Mouse (Mus musculus) brain, embryonic 18.5 days (tissue): ENCODE data around the gene Erp29.
"Not testable (repeated sequence)": the region's sequence is repeated elsewhere in the genome, so short reads cannot be mapped to it uniquely, and the experiment has no call there.

Experiments used
- DNase-seq: peaks from one replicate; pipeline ENCODE4 v3.0.0-alpha.2; 2012; ENCODE audit warnings: low read depth, low spot score

Erp29 gene

DNA sequence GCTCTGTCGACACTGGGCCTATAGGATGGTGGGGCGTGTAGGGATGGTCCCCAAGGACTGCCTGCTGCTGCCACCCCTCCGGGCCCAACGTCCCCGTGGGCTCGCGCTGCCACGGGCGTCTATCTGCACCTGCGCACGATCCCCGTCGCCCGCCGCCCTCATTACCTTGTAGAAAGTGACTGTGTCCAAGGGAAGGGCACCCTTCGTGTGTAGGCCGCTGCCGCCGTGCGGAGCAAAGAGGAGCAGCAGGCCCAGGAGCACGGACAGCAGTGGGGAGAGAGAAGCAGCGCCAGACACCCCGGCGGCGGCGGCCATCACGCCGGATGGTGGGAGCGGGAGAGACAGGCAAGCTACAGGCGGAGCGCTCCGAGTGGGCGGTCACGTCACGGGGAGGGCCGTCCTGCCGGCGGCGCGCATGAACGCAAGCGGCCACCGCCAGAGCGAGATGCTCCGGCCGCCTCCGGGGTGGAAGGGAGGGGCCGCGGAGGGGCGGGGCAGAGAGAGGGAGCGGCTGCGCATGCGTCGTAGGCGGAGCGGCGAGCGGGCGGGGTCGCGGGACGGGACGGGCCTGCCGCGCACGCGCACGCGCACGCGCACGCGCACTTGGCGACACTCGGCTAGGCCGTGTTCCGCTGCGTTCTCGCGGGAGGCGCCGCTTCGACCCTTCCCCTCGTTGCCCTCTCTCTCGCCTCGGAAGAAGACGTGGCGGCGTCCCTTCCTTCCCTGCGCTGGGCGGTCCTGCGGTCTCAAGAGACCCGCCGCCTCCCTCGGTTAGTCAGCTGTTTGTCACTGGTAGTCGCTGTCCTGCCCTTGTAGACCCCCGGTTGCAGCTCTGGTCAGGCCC, at the start of gene Erp29:
Erp29 (minus strand) TSS at position 481 of the 844 bp plus-strand sequence.
- DNase-seq, result peak; percentile 93

DNA sequence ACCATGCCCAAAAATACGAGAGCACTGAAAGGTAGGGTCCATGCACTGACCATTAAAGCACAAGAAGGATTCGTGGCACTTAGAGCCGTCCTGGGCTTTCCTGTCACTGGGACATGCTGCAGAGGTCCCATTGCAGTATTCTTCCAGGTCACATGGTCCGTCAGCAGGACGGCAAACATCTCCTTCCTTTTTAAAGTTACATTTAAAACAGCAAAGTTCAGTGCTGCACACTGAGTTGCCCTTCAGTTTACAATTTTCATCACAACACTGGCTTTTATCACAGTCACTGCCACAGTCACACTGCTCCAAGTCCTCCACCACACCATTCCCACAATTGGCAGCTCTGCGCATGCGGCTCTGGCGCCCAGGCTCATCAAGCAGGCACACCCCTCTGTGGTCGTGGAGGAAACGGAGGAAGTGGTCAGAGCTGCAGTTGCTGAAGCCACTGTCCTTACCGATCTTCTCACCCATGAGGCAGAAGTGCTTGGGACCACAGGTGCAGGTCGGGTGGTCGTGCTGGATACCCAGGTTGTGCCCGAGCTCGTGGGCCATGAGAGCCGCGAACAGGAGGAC, 49.2 kb upstream of the Erp29 start:
- DNase-seq, result not testable (repeated sequence)

DNA sequence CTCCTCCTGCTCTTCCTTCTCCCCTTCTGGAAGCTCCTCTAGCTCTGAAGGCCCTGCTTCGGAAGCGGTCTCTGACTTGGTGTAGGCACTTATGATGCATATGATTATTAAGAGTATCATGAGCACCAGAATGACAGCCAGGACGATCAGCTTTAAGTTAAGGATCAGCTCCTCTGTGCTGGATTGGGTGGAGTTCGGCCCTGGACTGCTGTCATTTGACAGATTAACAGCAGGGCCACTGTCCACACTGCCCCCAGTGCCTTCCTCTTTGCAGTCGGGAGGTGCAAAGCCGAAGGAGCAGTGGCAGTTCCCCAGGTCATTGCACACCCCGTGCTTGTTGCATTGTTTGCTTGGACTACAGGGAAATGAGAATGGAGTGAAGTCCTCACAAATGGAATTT, 48.4 kb upstream of the Erp29 start:
- DNase-seq, result no peak

DNA sequence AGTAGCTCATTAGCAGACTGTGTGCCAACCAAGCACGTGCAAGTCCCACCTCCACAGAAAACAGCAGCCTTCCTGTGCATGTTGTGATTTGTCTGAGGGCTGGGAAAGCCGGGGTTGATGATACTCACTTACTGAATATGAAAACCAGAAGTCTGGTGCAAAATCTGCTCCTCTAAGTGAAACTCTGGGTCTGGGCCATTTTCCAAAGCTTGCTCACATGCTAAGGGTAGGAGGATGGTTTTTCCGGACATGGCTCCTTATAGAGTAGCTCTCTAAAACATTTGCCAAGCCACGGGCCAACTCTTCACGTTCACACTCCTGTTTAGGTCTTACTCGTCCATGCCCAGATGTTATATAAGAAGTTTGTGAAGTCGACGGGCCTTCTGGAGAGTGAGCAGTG, 41.0 kb upstream of the Erp29 start:
- DNase-seq, result no peak

DNA sequence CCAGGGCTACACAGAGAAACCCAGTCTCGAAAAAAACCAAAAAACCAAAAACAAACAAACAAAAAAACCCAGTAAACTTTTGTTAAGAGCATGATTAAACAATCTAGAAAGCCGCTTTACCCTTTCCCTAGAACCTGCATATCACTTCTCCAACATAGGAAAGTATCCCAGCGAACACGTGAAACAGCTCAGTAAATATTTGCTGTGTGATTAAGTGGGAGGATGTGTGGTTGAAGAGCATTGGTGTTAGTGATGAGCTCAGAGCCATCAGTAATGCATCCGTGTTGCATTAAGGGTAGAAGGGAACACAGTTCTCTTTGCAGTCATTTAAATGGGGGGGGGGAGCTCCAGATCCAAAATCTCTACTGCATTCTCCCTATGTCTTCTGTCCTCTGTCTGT, 32.5 kb upstream of the Erp29 start:
- DNase-seq, result no peak

DNA sequence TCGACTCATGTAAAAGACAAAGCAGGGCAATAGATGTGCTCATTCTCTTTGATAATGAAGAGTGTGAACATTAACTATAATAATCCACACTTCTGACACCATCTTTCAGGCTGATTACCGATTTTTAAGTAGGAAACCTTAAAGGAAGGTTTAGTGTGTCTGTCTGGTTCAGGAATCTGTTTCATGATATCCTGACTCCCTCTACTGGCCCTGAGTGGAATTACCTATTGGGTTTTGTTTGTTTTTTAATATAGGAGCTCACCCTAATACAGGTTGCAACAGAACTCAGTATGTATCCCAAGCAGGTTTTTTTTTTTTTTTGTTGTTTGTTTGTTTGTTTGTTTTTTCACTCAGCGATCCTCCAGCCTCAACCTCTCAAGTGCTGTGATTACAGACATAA, 25.4 kb upstream of the Erp29 start:
- DNase-seq, result peak; percentile 55

DNA sequence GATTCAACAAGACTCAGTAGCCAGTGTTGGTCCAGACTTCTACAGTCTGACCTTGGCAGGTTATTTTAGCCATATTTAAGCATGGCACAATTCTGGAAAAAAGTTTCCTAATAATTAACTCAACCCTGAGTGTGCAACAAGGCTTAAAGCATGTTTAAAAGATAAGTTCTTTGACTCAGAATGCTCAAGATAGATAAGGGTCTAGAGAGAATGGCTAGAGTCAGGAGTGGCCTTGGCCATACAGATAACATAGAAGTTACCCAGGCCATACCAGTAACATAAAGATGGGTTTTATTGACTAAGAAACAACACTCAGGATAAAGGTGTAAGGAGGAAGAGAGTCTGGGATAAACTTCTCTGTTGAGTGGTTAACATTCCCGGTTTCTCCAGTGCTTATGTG, 23.7 kb upstream of the Erp29 start:
- DNase-seq, result no peak

DNA sequence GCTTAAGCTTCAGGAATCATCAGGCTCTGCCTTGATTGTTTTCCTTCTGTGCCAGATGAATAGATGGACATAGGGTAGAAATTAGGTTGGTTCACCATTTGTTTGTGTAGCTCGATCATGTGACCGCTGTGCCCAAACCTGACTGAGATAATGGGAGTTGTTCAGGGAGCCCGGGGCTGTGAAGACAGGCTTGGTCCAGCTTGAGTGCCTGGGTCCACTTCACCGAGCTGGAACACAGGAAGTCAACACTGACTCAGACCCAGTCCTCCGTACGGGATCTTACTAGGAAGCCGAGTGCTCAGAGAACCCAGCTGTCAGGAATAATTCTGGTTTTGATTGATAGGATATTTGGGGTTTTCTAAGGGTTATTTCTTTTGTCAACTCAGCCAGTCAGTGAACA, 22.3 kb upstream of the Erp29 start:
- DNase-seq, result no peak

DNA sequence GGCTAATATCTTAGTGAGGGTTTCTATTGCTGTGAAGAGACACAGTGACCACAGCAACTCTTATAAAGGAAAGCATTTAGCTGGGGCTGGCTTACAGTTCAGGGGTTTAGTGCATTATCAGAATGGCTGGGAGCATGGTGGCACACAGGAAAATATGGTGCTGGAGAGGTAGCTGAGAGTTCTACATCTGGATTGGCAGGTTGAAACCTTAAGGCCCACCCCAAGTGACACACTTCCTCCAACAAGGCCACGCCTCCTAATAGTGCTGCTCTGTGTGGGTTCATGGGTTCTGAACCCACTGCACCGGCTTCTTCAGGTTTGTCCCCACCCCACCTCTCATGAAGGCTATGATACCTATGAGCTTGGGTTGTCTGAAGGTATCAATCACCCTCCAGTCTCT, 20.1 kb upstream of the Erp29 start:
- no peak for DNase-seq

DNA sequence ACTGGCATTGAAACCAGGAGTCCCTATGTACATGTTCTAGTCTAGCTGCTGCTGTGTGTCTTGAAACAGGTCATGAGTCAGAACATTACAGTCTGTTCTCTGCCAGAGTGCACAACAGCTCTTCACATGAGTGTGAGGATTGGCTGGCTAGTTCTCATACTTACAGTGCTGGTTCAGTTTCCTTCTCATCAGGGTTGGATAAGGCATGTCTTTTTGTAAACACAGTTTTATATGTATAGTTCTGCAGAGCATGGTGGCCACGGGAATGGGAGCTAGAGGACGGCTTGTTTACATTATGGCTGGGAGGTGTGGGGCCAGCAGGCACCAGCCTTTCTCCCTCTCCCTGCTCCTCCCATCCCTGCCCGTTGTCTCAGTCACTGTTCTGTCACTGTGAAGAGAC, 17.3 kb upstream of the Erp29 start:
- DNase-seq, result no peak

DNA sequence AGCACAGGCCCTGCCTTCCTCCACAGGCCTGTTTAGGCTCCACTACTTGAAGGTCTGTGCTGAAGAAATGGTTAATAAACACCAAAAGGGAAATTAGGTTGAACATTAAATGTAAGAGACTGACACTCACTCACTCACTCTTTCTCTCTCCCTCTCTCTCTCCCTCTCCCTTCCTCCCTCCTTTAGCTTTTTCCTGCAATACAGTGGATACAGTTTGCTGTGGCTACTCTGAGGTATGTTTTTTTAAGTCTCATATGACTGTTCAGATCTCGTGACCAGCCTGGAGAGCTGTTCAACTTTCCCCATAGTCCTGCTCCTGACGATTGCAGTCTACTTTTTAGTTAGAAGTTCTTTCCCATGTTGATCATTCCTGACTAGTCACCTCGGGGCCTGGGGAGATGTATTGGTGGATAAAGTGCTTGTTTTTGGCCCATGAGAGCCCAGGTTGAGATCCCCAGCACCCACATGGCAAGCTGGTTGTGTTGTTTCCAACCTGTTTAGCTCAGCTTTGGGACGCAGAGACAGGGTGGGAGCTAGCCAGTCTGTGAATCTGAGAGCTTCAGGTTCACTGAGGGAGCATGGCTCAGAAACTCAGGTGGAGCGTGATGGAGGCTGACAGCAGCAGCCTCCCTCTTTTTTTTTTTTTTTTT, 11.4 kb upstream of the Erp29 start:
- DNase-seq, result no peak

DNA sequence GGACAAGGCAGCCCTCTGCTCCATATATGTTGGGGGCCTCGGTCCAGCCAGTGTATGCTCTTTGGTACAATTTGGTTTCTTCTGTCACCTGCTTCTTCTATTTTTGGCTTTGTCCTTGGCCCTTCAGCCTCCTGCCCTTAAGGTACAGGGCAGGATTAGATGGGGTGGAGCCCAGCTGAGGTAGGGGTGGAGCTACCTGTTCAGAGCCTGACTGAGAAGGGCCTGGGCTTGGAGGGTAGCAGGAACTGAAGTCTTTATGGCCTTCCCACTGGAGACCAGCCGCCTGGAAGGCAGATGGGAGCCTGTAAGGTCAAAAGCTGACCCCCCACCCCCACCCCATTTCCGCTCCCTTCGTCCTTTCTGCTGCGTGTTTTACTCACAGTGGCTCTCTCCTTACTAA, 10.7 kb upstream of the Erp29 start:
- no peak for DNase-seq

DNA sequence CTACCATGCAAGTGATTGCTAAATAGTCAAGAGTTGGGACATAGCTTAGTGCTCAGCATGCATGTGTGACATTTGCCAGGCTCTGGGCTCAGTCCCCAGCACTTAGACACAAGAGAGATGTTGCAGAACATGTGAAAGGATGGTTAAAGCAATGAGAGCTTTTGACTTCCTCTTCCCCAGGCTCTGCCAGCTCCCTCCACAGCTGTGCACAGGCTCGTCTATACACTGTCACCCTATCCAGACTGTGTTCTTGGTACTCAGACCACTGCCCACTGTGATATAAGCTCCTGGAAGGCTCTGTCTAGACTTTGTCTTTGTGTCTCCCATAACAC, 9.8 kb upstream of the Erp29 start:
- no peak for DNase-seq

DNA sequence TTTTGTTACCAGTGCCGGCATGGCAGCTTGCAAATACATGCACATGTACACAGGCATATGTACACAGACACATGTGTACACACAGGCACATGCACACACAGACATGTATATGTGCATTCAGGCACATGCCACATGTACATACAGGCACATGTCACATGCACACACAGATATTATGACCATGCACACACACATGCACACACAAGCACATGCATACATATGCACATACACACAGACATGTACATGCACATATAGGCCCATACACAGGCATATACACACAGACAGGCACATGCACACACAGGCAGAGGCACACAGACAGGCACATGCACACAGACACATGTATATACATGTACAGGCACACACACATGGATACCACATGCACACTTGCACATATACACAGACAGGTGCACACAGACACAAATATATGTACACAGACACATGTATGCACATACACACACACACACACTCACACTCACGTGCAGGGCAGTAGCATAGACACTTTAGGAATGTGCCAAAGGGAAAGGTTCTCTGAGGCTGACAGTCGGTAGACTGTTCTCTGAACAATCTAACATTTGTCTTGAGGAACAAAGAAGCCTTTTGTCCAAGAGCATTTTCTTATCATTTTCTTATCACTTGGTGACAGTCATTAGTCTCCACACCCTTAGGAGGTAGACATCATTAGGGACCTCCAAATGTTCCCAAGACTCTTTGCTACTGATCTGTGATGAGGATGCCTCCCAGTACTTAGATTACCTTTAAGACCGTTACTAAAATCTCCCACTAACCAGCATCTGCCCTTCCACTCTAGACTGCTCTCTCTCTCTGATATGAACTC, 9.2 kb upstream of the Erp29 start:
- no peak for DNase-seq

DNA sequence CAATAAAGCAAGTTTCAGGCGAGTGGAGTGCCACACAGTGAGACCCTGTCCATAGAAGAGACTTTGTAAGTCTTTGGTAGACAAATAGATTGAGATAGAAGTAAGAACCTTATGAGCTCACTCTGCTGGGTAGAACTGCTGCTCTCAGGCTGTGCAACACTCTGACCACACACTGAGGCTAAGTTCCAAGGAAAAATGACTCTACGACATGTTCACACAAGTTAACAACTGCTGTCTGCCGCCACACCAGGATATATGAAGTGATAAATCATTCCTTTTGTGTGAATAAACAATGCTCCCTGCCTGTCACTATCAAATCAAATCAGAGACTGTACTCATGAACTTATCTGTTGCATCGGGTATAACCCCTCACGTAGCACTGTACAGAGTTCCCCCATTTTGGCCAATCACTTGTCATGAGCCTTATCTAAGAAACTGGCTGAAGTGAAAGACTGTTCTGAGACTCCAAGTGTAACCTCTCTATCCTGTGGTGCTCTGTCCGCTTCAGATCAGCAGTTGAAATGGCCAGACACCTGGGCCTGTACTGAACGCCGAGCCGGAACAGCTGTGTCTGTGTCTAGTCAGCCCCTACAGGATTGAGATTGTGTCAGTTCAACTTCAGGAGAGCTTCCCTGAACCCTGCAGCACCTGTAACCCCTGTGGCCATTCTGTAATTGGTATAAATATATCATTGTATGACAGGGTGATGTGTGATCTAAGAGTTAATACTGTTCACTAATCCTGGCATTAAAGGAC, 3.4 kb upstream of the Erp29 start:
- no peak for DNase-seq

DNA sequence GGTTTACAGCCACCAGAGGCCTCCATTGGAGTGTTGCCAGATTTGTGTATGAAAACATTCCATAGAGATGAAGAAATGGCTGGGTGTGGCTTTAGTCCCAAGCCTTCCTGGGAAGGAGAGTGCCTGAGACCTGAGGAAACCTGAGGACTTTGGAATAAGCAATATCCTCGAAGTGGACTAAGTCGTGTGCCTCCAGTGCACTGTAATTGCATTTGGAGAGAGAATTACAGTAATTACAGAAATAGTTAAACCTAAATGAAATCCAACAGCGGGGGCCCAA, 2.1 kb upstream of the Erp29 start:
- no peak for DNase-seq

DNA sequence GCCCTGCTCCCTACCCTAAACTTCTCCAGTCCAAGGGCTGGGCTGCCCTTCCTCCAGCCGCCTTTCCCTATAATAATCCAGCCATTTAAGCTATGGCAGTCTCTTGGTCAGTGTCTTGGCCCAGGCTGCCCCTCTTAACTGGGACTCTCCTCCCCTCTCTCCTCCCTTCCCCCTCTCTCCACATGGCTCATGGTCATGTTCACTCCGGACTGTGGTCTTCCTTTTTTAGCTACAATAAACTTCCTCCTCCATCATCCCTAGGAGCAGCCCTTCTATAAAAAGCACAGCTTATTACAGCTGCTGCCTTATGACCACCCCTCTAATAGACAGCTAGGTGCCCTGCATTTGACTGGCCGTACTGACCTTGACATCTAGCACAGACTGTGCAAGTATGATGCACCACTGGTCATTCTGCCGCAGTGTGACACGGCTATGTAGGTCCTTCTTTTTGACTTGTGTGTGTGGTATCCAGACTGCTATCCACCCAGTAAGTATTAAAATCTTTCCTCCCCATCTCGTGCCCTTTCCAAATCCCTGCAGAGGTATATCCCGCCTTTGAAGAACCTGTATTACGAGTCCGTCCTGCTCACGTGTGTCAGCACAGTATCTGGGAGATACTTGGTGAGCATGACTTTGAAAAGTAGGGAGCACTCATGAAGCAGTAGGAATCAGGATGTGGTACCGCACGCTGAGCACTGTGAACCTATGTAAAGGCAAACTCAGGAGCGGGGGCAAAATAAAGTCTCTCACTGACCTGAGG, 1.6 kb upstream of the Erp29 start:
- DNase-seq, result no peak

DNA sequence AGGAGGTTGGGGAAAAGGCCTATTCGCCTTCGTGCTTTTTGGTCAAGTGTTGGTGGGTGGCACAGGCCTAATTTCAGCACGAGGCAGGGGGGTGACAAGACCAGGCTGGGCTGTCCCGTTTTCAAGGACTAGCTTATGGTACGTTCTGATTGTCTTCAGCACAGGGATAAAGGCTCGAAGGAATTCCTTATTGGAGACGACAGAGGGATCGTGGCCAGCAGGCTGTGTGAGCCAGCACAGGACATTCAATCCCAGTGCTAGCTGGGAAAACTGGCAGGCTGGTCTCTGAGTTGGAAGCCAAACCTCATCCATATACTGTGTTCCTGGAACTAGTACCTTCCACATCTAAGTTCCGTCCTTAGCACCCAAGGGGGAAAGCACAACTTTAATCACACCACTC, 600 bp upstream of the Erp29 start:
- DNase-seq, result no peak

DNA sequence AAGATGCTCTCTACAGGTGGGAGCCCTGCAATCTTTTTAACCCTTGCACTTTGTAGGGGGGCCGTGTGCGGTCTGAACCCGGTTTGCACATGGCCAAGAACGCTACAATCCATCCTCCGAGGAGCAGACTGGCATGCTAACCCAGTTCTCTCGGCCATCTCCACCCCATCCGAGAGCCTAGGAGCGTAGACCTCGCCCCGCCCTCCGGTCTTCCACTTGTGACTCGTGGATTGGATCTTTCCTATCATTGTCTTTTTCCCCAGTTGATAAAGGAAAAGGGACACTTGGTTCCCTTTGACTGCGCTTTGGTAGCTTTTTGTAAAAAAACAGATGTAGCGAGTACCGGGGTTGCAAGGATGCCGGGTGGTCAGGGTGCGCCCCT, 671 bp downstream of the Erp29 start, which contains the start of gene Tmem116:
Tmem116 (plus strand) TSS at position 250 of the 382 bp plus-strand sequence.
- DNase-seq, result no peak

DNA sequence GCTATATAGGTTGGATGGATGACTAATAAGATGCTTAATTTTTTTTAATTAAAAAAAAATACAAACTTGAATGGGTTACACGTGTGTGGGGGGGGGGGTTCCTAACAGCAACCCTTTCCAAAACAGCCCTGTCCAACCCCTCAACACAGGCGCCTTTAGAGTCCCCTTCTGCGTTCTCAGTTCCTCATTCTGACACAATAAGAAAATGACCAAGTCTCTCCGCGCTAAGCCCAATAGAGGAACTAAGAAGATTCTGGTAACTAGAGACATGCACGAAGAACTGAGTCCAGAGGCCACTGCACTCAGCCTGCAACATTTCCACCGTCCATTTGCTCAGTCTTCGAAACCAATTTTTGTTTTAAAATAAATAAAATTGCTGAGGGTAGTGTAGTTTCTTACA, 1.1 kb downstream of the Erp29 start:
- DNase-seq, result no peak

DNA sequence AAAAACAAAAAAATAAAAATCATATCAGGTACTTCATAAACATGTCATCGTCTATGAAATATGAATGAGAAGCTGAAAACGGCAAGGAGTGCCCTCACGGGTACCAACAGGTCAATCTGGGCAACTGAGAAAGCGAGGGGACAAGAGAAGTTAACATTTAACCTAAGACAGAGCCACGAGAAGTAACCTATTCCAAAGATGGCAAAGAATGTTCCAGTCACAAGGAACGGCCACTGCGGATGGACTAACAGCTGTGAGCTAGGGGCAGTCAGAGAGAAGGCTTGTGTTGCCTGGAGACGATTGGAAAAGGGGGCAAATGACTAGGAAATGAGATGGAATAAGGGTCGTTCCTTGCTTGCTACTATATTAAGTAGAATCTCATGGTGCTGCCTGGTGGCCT, 1.8 kb downstream of the Erp29 start:
- no peak for DNase-seq
